Mouse (Mus musculus) brain, adult 2 months (tissue): ENCODE measurements around the gene Tefm.

ENCODE experiments used
- DNase-seq: peaks from one replicate; pipeline ENCODE4 v3.0.0; 2011; ENCODE audit warnings: low read depth, low spot score

The Tefm gene

DNA sequence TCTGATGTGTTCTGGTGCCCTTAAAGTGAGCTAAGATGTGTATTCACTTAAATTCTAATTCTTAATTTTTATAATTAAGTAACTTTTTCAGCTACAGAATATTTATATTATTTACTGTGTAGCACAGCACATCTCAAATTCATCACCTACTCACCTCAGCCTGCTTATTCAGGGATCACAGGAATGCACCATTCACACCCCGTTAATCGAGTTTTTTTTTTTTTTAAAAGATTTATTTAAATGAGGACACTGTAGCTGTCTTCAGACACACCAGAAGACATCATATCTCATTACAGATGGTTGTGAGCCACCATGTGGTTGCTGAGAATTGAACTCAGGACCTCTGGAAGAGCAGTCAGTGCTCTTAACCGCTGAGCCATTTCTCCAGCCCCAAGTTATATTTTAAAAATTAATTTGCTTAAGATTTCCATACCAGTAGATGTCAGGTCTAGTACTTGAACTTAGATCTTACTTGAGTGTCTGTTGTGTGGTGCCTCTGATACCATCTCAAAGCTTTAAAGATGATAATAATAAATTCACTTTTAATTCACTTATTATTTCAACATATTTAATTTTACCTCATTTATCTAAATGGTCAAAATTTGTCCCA is 51.3 kb downstream of the Tefm start:
- no peak for DNase-seq

DNA sequence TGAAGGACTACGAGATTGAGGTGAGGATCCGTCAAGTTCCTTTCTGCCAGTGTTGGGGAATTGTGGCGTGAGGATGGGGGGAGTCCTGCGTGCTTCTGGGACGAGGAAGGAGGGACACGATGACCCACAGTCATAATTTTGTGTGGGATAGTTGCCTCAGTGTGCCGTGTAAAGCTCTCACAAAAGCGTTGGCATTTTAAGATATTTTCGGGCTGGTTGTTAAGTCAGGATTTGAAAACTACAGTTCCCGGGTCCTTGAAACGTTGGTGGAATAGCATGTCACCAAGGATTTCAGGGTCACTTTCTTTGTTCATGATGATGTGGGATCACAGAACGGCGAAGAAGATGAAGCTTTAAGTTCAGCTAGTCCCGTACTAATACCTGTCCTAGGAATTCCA is 52.2 kb downstream of the Tefm start:
- DNase-seq = no peak

DNA sequence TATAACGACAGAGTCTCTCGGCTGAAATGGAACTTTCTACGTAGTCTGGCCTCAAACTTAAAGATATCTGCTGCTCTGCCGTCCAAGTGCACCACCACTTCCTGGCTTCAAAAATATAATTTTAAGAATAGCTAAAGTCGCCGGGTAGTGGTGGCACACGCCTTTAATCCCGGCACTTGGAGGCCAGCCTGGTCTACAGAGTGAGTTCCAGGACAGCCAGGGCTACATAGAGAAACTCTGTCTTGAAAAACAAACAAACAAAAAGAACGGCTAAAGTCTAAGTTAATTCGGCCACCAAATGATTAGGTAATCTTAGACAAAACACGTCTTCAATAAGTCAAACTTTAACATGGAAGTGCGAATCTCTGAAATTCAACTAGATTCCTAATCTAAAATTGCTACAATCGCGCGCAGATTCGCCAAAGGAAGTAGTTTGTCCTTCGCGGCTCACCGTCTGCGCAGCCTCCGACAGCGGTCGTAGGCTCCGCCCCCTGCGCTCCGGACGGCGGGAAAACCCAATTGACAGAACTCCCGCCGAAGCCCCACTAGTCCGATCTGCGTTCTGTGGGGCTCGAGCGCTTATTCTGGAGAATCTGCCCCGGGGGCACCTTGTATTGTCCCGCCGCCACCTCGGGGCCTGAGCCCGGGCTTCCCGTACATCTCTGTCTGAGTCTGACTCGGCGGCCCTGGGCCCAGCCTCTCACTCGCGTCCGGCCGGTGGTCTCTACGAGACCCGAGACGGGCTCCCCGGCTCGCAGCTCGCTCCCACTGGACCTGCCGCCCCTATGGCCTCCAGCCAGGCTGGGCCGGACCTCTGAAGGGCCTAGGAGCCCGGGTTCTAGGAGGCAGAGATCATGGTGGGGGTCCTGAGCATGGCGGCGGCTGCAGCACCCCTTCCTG is 52.8 kb downstream of the Tefm start, which contains the start of gene Atad5:
Gene Atad5, plus strand, starts transcription at position 484 of the 900 bp plus-strand sequence.
- peak; percentile 93 for DNase-seq

DNA sequence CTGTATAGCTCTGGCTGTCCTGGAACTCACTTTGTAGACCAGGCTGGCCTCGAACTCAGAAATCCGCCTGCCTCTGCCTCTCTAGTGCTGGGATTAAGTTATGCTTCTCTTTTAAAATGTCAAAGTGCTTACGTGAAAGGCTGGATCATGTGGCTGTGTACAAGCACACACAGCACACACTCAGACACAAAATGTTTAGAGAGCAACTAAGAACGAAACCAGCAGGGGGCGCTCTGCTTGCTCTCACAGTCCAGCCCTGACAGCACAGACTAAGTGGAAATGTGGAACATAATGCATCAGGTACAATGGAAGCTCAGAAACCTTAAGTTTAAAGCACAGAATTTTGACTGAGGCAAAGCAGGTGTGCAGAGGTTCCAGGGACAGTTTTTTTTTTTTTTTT is 55.1 kb downstream of the Tefm start:
- DNase-seq = peak; percentile 94
